Mouse (Mus musculus) spleen, adult 2 months (tissue): ENCODE results near the gene Sfxn3. TPM values are rescaled to one million over a fixed set of nuclear protein-coding genes. Genes with fewer than 3 reads are reported as not detected.

Experiments
- DNase-seq, 2 experiments: peaks; one replicate each; pipeline versions ENCODE4 v3.0.0 to v3.0.0-alpha.2; 2012 to 2021; ENCODE audit warnings: low spot score in 2 of 2, low read depth in 1 of 2
- H3K27ac ChIP-seq: fragments of 200-500 bp; 2 replicates; pipeline ENCODE4 v1.5.1; 2012; ENCODE audit warnings: low read length, inconsistent platforms; ENCODE audit not compliant: insufficient read depth
- H3K27me3 ChIP-seq: fragments of 200-500 bp; 2 replicates; pipeline ENCODE4 v1.6.1; 2012; ENCODE audit warnings: mild to moderate bottlenecking, moderate library complexity, low read length, inconsistent platforms; ENCODE audit not compliant: control insufficient read depth, insufficient read depth
- H3K36me3 ChIP-seq: fragments of 200-500 bp; 2 replicates; pipeline ENCODE4 v1.6.1; 2012; ENCODE audit warnings: mild to moderate bottlenecking, low read length, inconsistent platforms; ENCODE audit not compliant: control insufficient read depth, insufficient read depth
- H3K4me1 ChIP-seq: fragments of 200-500 bp; 2 replicates; pipeline ENCODE4 v1.6.1; 2011; ENCODE audit warnings: inconsistent platforms; ENCODE audit not compliant: control insufficient read depth, insufficient read depth, insufficient read length
- H3K4me3 ChIP-seq: fragments of 200-500 bp; 2 replicates; pipeline ENCODE4 v1.5.1; 2011; ENCODE audit warnings: mild to moderate bottlenecking, inconsistent platforms; ENCODE audit not compliant: insufficient read depth, insufficient read length; ENCODE audit errors: extremely low read depth
- CTCF ChIP-seq: fragments of 200-500 bp; IDR thresholded peaks from 2 replicates; pipeline ENCODE4 v1.5.1; 2011; ENCODE audit warnings: mild to moderate bottlenecking, inconsistent platforms; ENCODE audit not compliant: insufficient read depth, insufficient read length, insufficient replicate concordance; ENCODE audit errors: extremely low read depth
- POLR2A ChIP-seq: fragments of 200-500 bp; IDR thresholded peaks from 2 replicates; pipeline ENCODE4 v1.6.1; 2011; ENCODE audit warnings: low read depth, low read length, inconsistent platforms
- WGBS: fragments of 180-500 bp; shearing (Covaris S2); methylation state at CpG from one replicate; pipeline ENCODE4 v1.1.7; 2018; 5-methylcytosine and 5-hydroxymethylcytosine counted together
- polyA plus RNA-seq: library from polyadenylated mRNA; depleted of rRNA; stranded (reverse); fragments of >200 nt; gene quantifications from 2 replicates; pipeline ENCODE4 v1.2.3, GENCODE M21; 2012; rRNA removed

The Sfxn3 gene
- polyA plus RNA-seq = 23.9 and 25.9 TPM in 2 replicates

- H3K4me3 ChIP-seq = peak within 1 kb of the TSS; percentile 81
- H3K36me3 ChIP-seq = peaks cover 6% of the 10 kb centered on the region; the same call in 1 of the 2 replicates
- H3K4me1 ChIP-seq = peaks cover 15% of the 10 kb centered on the region
- TF ChIP-seq CTCF = peak; percentile 63
- TF ChIP-seq POLR2A = no peak
- peak; percentile 74 to 80 for DNase-seq
- no peaks in the 10 kb centered on the region; the same call in 1 of the 2 replicates for H3K27me3 ChIP-seq
- WGBS = under 1% methylated on average over 26 of the region's 26 CpGs
- peak within 1 kb of the TSS; percentile 96 for H3K27ac ChIP-seq
These were observed at the start of gene Sfxn3 for GRCm38 (mm10) chr19:45047417-45047934. Gene Sfxn3 (plus strand): TSS chr19:45047503.

- no peak overlapping the region for H3K27ac ChIP-seq
- TF ChIP-seq POLR2A = no peak
- H3K4me1 ChIP-seq = no peaks in the 10 kb centered on the region
- peaks cover 1% of the 10 kb centered on the region; the same call in 1 of the 2 replicates for H3K36me3 ChIP-seq
- no peak for DNase-seq
- no peaks in the 10 kb centered on the region for H3K27me3 ChIP-seq
- 92% methylated on average over 11 of the region's 11 CpGs for WGBS
- H3K4me3 ChIP-seq = no peak overlapping the region
These were observed 49.5 kb upstream of the Sfxn3 start for GRCm38 (mm10) chr19:44997786-44998185.

- no peak for DNase-seq
- H3K27ac ChIP-seq = no peak overlapping the region
- no peaks in the 10 kb centered on the region for H3K27me3 ChIP-seq
- peaks cover 1% of the 10 kb centered on the region for H3K36me3 ChIP-seq
- no peaks in the 10 kb centered on the region for H3K4me1 ChIP-seq
- H3K4me3 ChIP-seq = no peak overlapping the region
- TF ChIP-seq POLR2A = no peak
- TF ChIP-seq CTCF = no peak
- 89% methylated on average over 8 of the region's 8 CpGs for WGBS
These were observed 47.7 kb upstream of the Sfxn3 start for GRCm38 (mm10) chr19:44999647-45000046.

GRCm38 (mm10) chr19:45002301-45002700 lies 45.0 kb upstream of the Sfxn3 start:
- Histone ChIP-seq H3K4me3 (no peak overlapping the region), H3K27me3 (no peaks in the 10 kb centered on the region), H3K36me3 (peaks cover 1% of the 10 kb centered on the region), H3K4me1 (peaks cover 4% of the 10 kb centered on the region; the same call in 1 of the 2 replicates), H3K27ac (no peak overlapping the region)
- TF ChIP-seq CTCF = no peak
- no peak for TF ChIP-seq POLR2A
- 67% methylated on average over 3 of the region's 3 CpGs for WGBS
- DNase-seq = no peak

- TF ChIP-seq CTCF (no peak), POLR2A (no peak)
These were observed 43.4 kb upstream of the Sfxn3 start for GRCm38 (mm10) chr19:45003740-45004516.

DNA sequence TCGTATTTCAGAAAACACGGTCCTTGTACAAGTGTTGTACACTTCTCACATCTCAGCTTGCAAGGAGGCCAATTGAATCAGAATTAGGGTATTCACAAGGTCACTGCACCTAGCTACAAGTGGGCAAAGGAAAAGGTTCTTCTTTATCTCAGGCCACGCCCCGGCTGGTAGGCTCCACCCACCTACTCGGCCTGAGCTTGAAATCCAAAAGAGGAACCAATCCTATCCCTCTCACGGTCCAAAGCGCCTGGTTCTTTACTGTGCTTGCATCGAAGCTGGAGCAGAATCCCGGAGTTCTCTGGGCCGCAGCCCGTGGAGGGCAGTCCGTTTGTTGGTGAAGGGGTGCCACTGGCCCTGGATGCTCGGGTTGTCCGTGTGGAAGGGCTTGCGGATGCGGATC lies 41.9 kb upstream of the Sfxn3 start, which contains the start of gene Twnk:
TSS of gene Twnk (plus strand) at position 220 of the 400 bp plus-strand sequence.
- peak; percentile 71 to 84 for DNase-seq
- peak within 1 kb of the TSS; percentile 89 for H3K27ac ChIP-seq
- peaks cover 4% of the 10 kb centered on the region for H3K36me3 ChIP-seq
- TF ChIP-seq CTCF (no peak), POLR2A (no peak)
- WGBS = 8% methylated on average over 16 of the region's 16 CpGs
- H3K4me1 ChIP-seq = peaks cover 6% of the 10 kb centered on the region; the same call in 1 of the 2 replicates
- H3K4me3 ChIP-seq = peak within 1 kb of the TSS; percentile 97
- no peaks in the 10 kb centered on the region for H3K27me3 ChIP-seq

More at GRCm38 (mm10) chr19:45003740-45004516, 43.4 kb upstream of the Sfxn3 start:
- H3K36me3 ChIP-seq = peaks cover 1% of the 10 kb centered on the region
- no peak for DNase-seq
- 89% methylated on average over 7 of the region's 7 CpGs for WGBS
- H3K27me3 ChIP-seq = no peaks in the 10 kb centered on the region
- no peak overlapping the region for H3K27ac ChIP-seq
- H3K4me1 ChIP-seq = peaks cover 6% of the 10 kb centered on the region; the same call in 1 of the 2 replicates
- H3K4me3 ChIP-seq = no peak overlapping the region

- TF ChIP-seq POLR2A = no peak
- Histone ChIP-seq H3K4me3 (peak within 1 kb of the TSS; percentile 97), H3K27me3 (no peaks in the 10 kb centered on the region), H3K36me3 (peaks cover 4% of the 10 kb centered on the region), H3K27ac (peak within 1 kb of the TSS; percentile 89), H3K4me1 (peaks cover 6% of the 10 kb centered on the region; the same call in 1 of the 2 replicates)
- DNase-seq = peak; percentile 85 to 97
- WGBS = under 1% methylated on average over 78 of the region's 82 CpGs
These were observed 41.2 kb upstream of the Sfxn3 start, which contains the start of gene Mrpl43 for GRCm38 (mm10) chr19:45005957-45006712. Gene Mrpl43 (minus strand): TSS chr19:45006442.
